Mouse (Mus musculus) liver, postnatal 0 days (tissue): ENCODE results near the gene Gm9913.

ENCODE experiments used
- CTCF ChIP-seq: sonication (generic); IDR thresholded peaks from 2 replicates; pipeline ENCODE4 v1.5.1; 2016; ENCODE audit warnings: antibody characterized with exemption, low read depth
- EP300 ChIP-seq: IDR thresholded peaks from 2 replicates; pipeline ENCODE4 v1.6.1; 2016; ENCODE audit warnings: antibody characterized with exemption, low read depth, mild to moderate bottlenecking

DNA sequence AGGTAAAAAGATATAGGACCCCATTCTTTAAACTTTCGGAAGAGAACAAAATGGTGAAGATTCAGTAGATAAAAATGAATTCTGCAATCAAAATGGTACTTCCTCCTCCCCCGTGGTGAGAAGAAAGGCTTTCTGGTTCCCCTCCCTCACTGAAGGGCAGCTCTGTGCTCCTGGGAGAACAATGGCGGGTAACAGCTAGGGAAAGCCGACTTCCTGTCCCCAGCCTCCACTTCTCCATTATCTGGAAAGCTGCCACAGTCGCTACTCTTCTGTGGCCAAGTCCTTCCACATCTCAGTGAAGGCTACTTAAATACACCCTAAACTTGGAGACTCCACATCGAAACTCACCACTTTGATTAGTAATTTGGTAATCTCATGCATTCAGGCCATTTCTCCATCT, 40.9 kb upstream of the Gm9913 start:
- TF ChIP-seq CTCF (no peak), EP300 (no peak)
